Mouse (Mus musculus) kidney, adult 2 months (tissue): ENCODE measurements around the gene Fmn2. TPM values are rescaled to one million over a fixed set of nuclear protein-coding genes. Genes with fewer than 3 reads are reported as not detected.
A peak's percentile ranks its signal among the peaks of the same experiment; 100 is the strongest.

Source experiments
- DNase-seq: peaks from one replicate; pipeline ENCODE4 v3.0.0; 2021
- H3K27ac ChIP-seq: fragments of 200-500 bp; 2 replicates; pipeline ENCODE4 v1.5.1; 2012; ENCODE audit warnings: low read depth, low read length, control low read depth, inconsistent platforms; ENCODE audit not compliant: insufficient read depth
- H3K27me3 ChIP-seq: fragments of 200-500 bp; replicated peaks from 2 replicates; pipeline ENCODE4 v1.6.1; 2012; ENCODE audit warnings: mild to moderate bottlenecking, moderate library complexity, low read length, inconsistent platforms; ENCODE audit not compliant: control insufficient read depth, insufficient read depth
- H3K36me3 ChIP-seq: fragments of 200-500 bp; 2 replicates; pipeline ENCODE4 v1.6.1; 2012; ENCODE audit warnings: mild to moderate bottlenecking, moderate library complexity, low read length, inconsistent platforms; ENCODE audit not compliant: control insufficient read depth, insufficient read depth
- H3K4me1 ChIP-seq: fragments of 200-500 bp; 2 replicates; pipeline ENCODE4 v1.6.1; 2011; ENCODE audit warnings: low read length; ENCODE audit not compliant: control insufficient read depth, insufficient read depth
- H3K4me3 ChIP-seq: fragments of 200-500 bp; 2 replicates; pipeline ENCODE4 v1.5.1; 2011; ENCODE audit warnings: mild to moderate bottlenecking, low read depth, low read length, control low read depth; ENCODE audit not compliant: insufficient read depth
- CTCF ChIP-seq: fragments of 200-500 bp; conservative IDR thresholded peaks from 2 replicates; pipeline ENCODE4 v1.5.1; 2011; ENCODE audit warnings: low read depth, mild to moderate bottlenecking, control low read depth, low read length, moderate library complexity, mixed read lengths; ENCODE audit not compliant: insufficient read depth, insufficient read length
- POLR2A ChIP-seq: fragments of 200-500 bp; IDR thresholded peaks from one replicate; pipeline ENCODE4 v1.6.1; 2011; ENCODE audit warnings: low read depth, low read length, control low read depth
- WGBS: fragments of 180-500 bp; shearing (Covaris S2); methylation state at CpG from one replicate; pipeline ENCODE4 v1.1.7; 2018; 5-methylcytosine and 5-hydroxymethylcytosine counted together
- polyA plus RNA-seq: library from polyadenylated mRNA; depleted of rRNA; stranded (reverse); fragments of >200 nt; gene quantifications from 2 replicates; pipeline ENCODE4 v1.2.3, GENCODE M21; 2012

Fmn2 gene
- polyA plus RNA-seq, 1 experiment: 0.06 TPM

DNA sequence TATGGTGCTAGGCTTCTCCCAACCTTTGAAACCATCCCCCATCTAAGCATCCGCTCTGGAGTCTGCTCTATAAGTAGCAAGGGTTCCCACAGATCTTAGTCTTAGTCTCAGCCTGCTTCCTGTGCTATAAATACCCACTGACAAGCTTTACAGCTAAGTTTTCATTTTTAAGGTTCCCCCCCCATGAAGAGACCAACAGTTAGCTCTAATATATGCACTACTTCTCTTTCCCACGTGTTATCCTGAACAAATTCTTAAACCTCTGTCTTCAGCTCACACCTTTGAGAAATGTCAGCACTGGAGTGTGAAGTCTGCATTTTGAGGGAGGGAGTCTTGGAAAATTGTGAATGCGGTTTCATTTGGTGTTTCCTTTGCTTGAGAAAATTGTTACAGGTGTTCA lies 56.2 kb downstream of the Fmn2 start:
- WGBS: 57% methylated on average over 3 of the region's 3 CpGs
- Histone ChIP-seq H3K27me3 (no peaks in the 10 kb centered on the region), H3K27ac (no peak overlapping the region), H3K36me3 (no peaks in the 10 kb centered on the region), H3K4me1 (no peaks in the 10 kb centered on the region), H3K4me3 (no peak overlapping the region)
- DNase-seq: no peak
- no peak for TF ChIP-seq POLR2A
- TF ChIP-seq CTCF: no peak

DNA sequence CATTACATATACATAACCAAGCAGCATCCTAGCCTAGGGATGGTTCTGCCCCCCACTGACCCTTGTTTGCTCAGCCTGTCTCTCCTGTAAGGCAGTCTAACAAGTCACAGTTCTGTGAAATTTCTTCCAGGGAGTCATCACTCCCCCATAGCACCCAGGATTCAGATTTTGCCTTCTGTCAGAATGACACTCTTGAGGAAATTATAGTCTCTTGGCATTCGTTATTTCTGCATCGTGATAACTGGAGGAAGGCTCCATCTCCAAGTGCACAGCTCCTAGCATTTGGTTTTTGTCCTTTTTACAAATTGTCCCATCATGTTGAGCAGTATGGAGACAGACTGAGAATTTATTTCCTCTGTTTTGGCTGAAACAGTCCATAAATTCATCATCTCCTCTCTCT lies 56.9 kb downstream of the Fmn2 start:
- no peaks in the 10 kb centered on the region for H3K27me3 ChIP-seq
- 72% methylated on average over 2 of the region's 2 CpGs for WGBS
- DNase-seq: no peak
- no peak for TF ChIP-seq POLR2A
- TF ChIP-seq CTCF: no peak
- no peaks in the 10 kb centered on the region for H3K4me1 ChIP-seq
- no peak overlapping the region for H3K4me3 ChIP-seq
- H3K27ac ChIP-seq: no peak overlapping the region
- H3K36me3 ChIP-seq: no peaks in the 10 kb centered on the region

- Histone ChIP-seq H3K4me1 (no peaks in the 10 kb centered on the region), H3K27ac (no peak overlapping the region), H3K36me3 (no peaks in the 10 kb centered on the region), H3K4me3 (no peak overlapping the region), H3K27me3 (no peaks in the 10 kb centered on the region)
- no peak for DNase-seq
- WGBS: 84% methylated on average over 6 of the region's 6 CpGs
- TF ChIP-seq POLR2A (no peak), CTCF (no peak)
Measured at GRCm38 (mm10) chr1:174564561-174564960, 62.9 kb downstream of the Fmn2 start.

DNA sequence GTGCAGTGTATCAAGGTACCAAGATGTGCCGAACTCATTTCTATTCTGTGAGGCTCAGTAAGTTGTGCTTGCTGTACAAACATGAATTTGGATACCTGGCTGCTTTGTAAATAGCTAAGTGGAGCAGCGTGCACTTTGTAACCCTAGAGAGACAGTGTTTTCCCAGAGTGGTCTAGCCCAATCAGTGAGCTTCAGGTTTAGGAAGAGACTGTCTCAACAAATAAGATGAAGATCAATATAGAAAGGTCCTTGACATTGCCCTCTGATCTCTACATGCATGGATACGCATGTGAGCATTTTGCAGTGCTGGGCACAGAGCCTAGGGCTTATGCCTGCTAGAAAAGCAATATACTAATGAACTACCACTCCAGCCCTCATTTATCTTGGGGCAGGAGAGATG lies 67.0 kb downstream of the Fmn2 start:
- H3K27me3 ChIP-seq: no peaks in the 10 kb centered on the region
- TF ChIP-seq CTCF (no peak), POLR2A (no peak)
- WGBS: 81% methylated on average over 3 of the region's 3 CpGs
- H3K36me3 ChIP-seq: no peaks in the 10 kb centered on the region
- no peak overlapping the region for H3K27ac ChIP-seq
- no peak for DNase-seq
- H3K4me3 ChIP-seq: no peak overlapping the region
- H3K4me1 ChIP-seq: no peaks in the 10 kb centered on the region

DNA sequence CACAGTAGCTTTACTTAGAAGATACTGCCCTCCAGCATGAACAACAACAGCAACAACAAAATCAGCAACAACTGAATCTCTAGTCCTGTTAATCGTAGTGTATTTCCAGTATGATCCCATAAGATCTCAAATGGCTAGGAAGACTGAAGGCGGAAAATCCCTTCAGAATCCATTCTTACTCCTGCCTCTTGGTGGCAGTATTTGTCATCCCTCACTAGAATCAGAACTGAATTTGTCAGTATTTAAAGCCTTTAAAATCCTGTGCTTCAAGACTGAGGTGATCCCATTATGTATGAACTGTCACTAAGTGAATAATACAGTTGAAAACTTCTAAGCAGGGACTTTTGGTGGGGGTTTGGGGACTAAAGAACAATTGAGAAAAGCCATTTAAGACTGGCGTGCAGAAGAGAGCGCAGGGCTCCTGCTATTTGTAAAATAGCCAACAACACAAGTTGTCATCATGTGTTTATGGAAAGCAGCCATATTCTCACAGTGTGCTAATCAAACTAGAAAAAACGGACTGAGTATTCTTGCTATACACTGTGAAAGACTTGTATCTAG lies 90.9 kb downstream of the Fmn2 start:
- Histone ChIP-seq H3K4me3 (no peak overlapping the region), H3K27ac (no peak overlapping the region), H3K4me1 (no peaks in the 10 kb centered on the region), H3K27me3 (no peaks in the 10 kb centered on the region), H3K36me3 (no peaks in the 10 kb centered on the region)
- 57% methylated on average over 5 of the region's 5 CpGs for WGBS
- DNase-seq: peak; percentile 10
- TF ChIP-seq POLR2A: no peak
- 0 out of 2 replicates have a peak, but pooled peaks have one; percentile 12 for TF ChIP-seq CTCF

DNA sequence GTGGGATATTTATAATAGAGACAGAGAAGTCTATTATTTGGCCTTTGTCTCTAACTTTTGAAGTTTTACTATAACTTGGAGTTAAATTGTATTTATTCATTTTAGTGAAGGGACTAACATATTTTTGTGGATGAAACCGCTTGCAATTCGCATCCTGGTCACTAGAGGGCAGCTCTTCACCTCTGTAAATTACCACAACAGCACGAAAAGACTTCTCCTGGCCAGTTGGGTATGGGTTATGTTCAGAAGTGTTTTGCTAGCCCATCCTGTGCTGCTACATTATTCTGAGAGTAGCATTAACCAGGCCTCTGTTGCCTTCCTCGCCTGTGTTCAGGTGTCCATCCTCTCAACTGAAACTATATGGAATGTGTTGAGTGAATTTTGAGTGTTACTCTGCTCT lies 93.4 kb downstream of the Fmn2 start:
- Histone ChIP-seq H3K4me1 (no peaks in the 10 kb centered on the region), H3K4me3 (no peak overlapping the region), H3K27me3 (no peaks in the 10 kb centered on the region), H3K27ac (no peak overlapping the region), H3K36me3 (no peaks in the 10 kb centered on the region)
- WGBS: 4% methylated on average over 4 of the region's 4 CpGs
- TF ChIP-seq POLR2A (no peak), CTCF (peak; percentile 65)
- peak; percentile 53 for DNase-seq

GRCm38 (mm10) chr1:174597495-174597894 lies 95.9 kb downstream of the Fmn2 start:
- Histone ChIP-seq H3K36me3 (no peaks in the 10 kb centered on the region), H3K27me3 (no peaks in the 10 kb centered on the region), H3K4me3 (no peak overlapping the region), H3K4me1 (no peaks in the 10 kb centered on the region), H3K27ac (no peak overlapping the region)
- 85% methylated on average over 3 of the region's 3 CpGs for WGBS
- no peak for TF ChIP-seq POLR2A
- TF ChIP-seq CTCF: no peak
- DNase-seq: no peak

GRCm38 (mm10) chr1:174598226-174598625 lies 96.6 kb downstream of the Fmn2 start:
- no peak overlapping the region for H3K27ac ChIP-seq
- no peak overlapping the region for H3K4me3 ChIP-seq
- no peaks in the 10 kb centered on the region for H3K36me3 ChIP-seq
- TF ChIP-seq POLR2A (no peak), CTCF (no peak)
- H3K4me1 ChIP-seq: no peaks in the 10 kb centered on the region
- no peaks in the 10 kb centered on the region for H3K27me3 ChIP-seq
- 82% methylated on average over 6 of the region's 6 CpGs for WGBS
- DNase-seq: no peak
